Mouse (Mus musculus) MEL (cell line): ENCODE measurements around the gene Pard6a. TPM values are rescaled to one million over a fixed set of nuclear protein-coding genes. Genes with fewer than 3 reads are reported as not detected.

Experiments
- DNase-seq: peaks from one replicate; pipeline ENCODE4 v3.0.0; 2011; ENCODE audit warnings: low read depth, low spot score
- H3K27ac ChIP-seq: 2 replicates; pipeline ENCODE4 v1.5.1; 2012; ENCODE audit warnings: low read depth, mild to moderate bottlenecking, control low read depth, low read length, moderate library complexity; ENCODE audit not compliant: control insufficient read depth
- H3K27me3 ChIP-seq, 2 experiments: fragments of 150-350 bp in 1 of 2; sonication (generic) in 1 of 2; 2 replicates each; pipeline ENCODE4 v1.6.1; 2012; ENCODE audit warnings: low read length in 2 of 2, mild to moderate bottlenecking in 2 of 2, improper control_type of control experiment in 1 of 2, moderate library complexity in 1 of 2; ENCODE audit not compliant: insufficient read depth in 2 of 2, control insufficient read depth in 1 of 2
- H3K36me3 ChIP-seq, 2 experiments: 2 replicates each; pipeline ENCODE4 v1.6.1; 2012 to 2014; ENCODE audit warnings: low read length in 2 of 2, improper control_type of control experiment in 1 of 2, inconsistent platforms in 1 of 2, mild to moderate bottlenecking in 1 of 2; ENCODE audit not compliant: insufficient read depth in 2 of 2, control insufficient read depth in 1 of 2
- H3K4me1 ChIP-seq, 2 experiments: fragments of 150-350 bp in 1 of 2; sonication (generic) in 1 of 2; 2 replicates each; pipeline ENCODE4 v1.6.1; 2012; ENCODE audit warnings: low read length in 2 of 2, improper control_type of control experiment in 1 of 2, mild to moderate bottlenecking in 1 of 2; ENCODE audit not compliant: insufficient read depth in 2 of 2, control insufficient read depth in 1 of 2
- H3K4me3 ChIP-seq, 2 experiments: fragments of 150-350 bp in 1 of 2; sonication (generic) in 1 of 2; 2 replicates each; pipeline ENCODE4 v1.5.1; 2012; ENCODE audit warnings: low read depth in 2 of 2, low read length in 2 of 2, mild to moderate bottlenecking in 2 of 2, moderate library complexity in 2 of 2, control low read depth in 1 of 2, improper control_type of control experiment in 1 of 2; ENCODE audit not compliant: control insufficient read depth in 1 of 2, insufficient read depth in 1 of 2
- H3K79me2 ChIP-seq: 2 replicates; pipeline ENCODE4 v1.6.1; 2012; ENCODE audit warnings: mild to moderate bottlenecking, low read length, moderate library complexity; ENCODE audit not compliant: control insufficient read depth, poor library complexity, insufficient read depth
- H3K9ac ChIP-seq: 2 replicates; pipeline ENCODE4 v1.6.1; 2012; ENCODE audit warnings: low read depth, mild to moderate bottlenecking, control low read depth, low read length, moderate library complexity; ENCODE audit not compliant: control insufficient read depth, poor library complexity, severe bottlenecking
- H3K9me3 ChIP-seq: fragments of 150-350 bp; sonication (generic); replicated peaks from 2 replicates; pipeline ENCODE4 v1.6.1; 2012; ENCODE audit warnings: mild to moderate bottlenecking, low read length, improper control_type of control experiment, moderate library complexity; ENCODE audit not compliant: insufficient read depth
- CHD2 ChIP-seq: IDR thresholded peaks from 2 replicates; pipeline ENCODE4 v1.6.1; 2011; ENCODE audit warnings: low read length, improper control_type of control experiment
- CTCF ChIP-seq, 3 experiments: IDR thresholded peaks in 2 of 3; conservative IDR thresholded peaks in 1 of 3; 2 replicates each; pipeline ENCODE4 v1.5.1; 2011 to 2012; ENCODE audit warnings: low read length in 3 of 3, low read depth in 2 of 3, mild to moderate bottlenecking in 2 of 3, improper control_type of control experiment in 1 of 3, inconsistent platforms in 1 of 3, mixed read lengths in 1 of 3, moderate library complexity in 1 of 3; ENCODE audit not compliant: control insufficient read depth in 1 of 3, insufficient read depth in 1 of 3, poor library complexity in 1 of 3, severe bottlenecking in 1 of 3
- EP300 ChIP-seq, 2 experiments: IDR thresholded peaks; 2 replicates each; pipeline ENCODE4 v1.6.1; 2011; ENCODE audit warnings: improper control_type of control experiment in 2 of 2, low read length in 2 of 2, low read depth in 1 of 2, mild to moderate bottlenecking in 1 of 2
- GATA1 ChIP-seq: IDR thresholded peaks from 2 replicates; pipeline ENCODE4 v1.6.1; 2011; ENCODE audit warnings: low read depth, low read length, improper control_type of control experiment
- MAX ChIP-seq: IDR thresholded peaks from 2 replicates; pipeline ENCODE4 v1.6.1; 2011; ENCODE audit warnings: low read length, improper control_type of control experiment
- MXI1 ChIP-seq: IDR thresholded peaks from 2 replicates; pipeline ENCODE4 v1.6.1; 2011; ENCODE audit warnings: mild to moderate bottlenecking, low read depth, low read length, improper control_type of control experiment
- MYC ChIP-seq: IDR thresholded peaks from 2 replicates; pipeline ENCODE4 v1.6.1; 2011; ENCODE audit warnings: low read depth, mild to moderate bottlenecking, low read length, improper control_type of control experiment, moderate library complexity
- NELFE ChIP-seq: IDR thresholded peaks from 2 replicates; pipeline ENCODE4 v1.6.1; 2011; ENCODE audit warnings: low read depth, low read length, improper control_type of control experiment
- NRF1 ChIP-seq: IDR thresholded peaks from 2 replicates; pipeline ENCODE4 v1.6.1; 2014; ENCODE audit warnings: low read depth, mild to moderate bottlenecking, inconsistent platforms, low read length, improper control_type of control experiment, moderate library complexity; ENCODE audit not compliant: poor library complexity, insufficient read depth, severe bottlenecking
- SIN3A ChIP-seq: IDR thresholded peaks from 2 replicates; pipeline ENCODE4 v1.6.1; 2012; ENCODE audit warnings: low read length, improper control_type of control experiment, inconsistent platforms
- TCF12 ChIP-seq: IDR thresholded peaks from 2 replicates; pipeline ENCODE4 v1.6.1; 2014; ENCODE audit warnings: low read depth, mild to moderate bottlenecking, inconsistent platforms, low read length, improper control_type of control experiment, moderate library complexity
- USF1 ChIP-seq: IDR thresholded peaks from 2 replicates; pipeline ENCODE4 v1.6.1; 2014; ENCODE audit warnings: low read depth, mild to moderate bottlenecking, inconsistent platforms, low read length, improper control_type of control experiment, moderate library complexity
- polyA plus RNA-seq, 2 experiments: library from polyadenylated mRNA; stranded (reverse) in 1 of 2; unstranded in 1 of 2; fragments of >175 nt in 1 of 2; fragments of >200 nt in 1 of 2; gene quantifications; 2 replicates each; pipeline versions ENCODE4 v1.2.1 to v1.2.4; 2012; ENCODE audit warnings: low replicate concordance in 2 of 2, low read depth in 1 of 2; ENCODE audit not compliant: insufficient read length in 2 of 2, insufficient read depth in 1 of 2, missing spikeins in 1 of 2
- total RNA-seq: library from RNA; depleted of rRNA; stranded (reverse); fragments of 300-350 nt; gene quantifications from 2 replicates; pipeline ENCODE4 v1.2.3, GENCODE M21; 2012

The Pard6a gene
- total and polyA plus RNA-seq, 3 experiments: 12.3 to 20.5 TPM; not detected in 1

- no peak overlapping the region for H3K4me3 ChIP-seq
- TF ChIP-seq USF1: no peak
- TF ChIP-seq MAX: no peak
- no peak for TF ChIP-seq NELFE
- TF ChIP-seq TCF12: no peak
- no peak for TF ChIP-seq EP300 (IDR thresholded peaks at IDR 0.05; ENCODE audit: low read depth in 1 of 2, low read length in 2 of 2)
- no peak for TF ChIP-seq NRF1
- no peak for TF ChIP-seq MXI1
- H3K27ac ChIP-seq: no peak overlapping the region
- DNase-seq: no peak
- H3K36me3 ChIP-seq: no peaks in the 10 kb centered on the region; a peak in 1 of 4 replicates
- no peaks in the 10 kb centered on the region for H3K4me1 ChIP-seq
- no peaks in the 10 kb centered on the region for H3K27me3 ChIP-seq
- H3K9ac ChIP-seq: no peak overlapping the region
- H3K79me2 ChIP-seq: no peaks in the 10 kb centered on the region
- no peaks in the 10 kb centered on the region for H3K9me3 ChIP-seq
Measured at GRCm38 (mm10) chr8:105690978-105691377, 10.0 kb upstream of the Pard6a start.

GRCm38 (mm10) chr8:105692449-105693182 is 8.3 kb upstream of the Pard6a start:
- no peak overlapping the region for H3K27ac ChIP-seq
- H3K4me1 ChIP-seq: no peaks in the 10 kb centered on the region
- no peak for DNase-seq
- no peak overlapping the region for H3K9ac ChIP-seq
- no peak for TF ChIP-seq USF1
- no peak for TF ChIP-seq NELFE
- no peak for TF ChIP-seq GATA1
- no peaks in the 10 kb centered on the region for H3K9me3 ChIP-seq
- H3K4me3 ChIP-seq: no peak overlapping the region
- no peaks in the 10 kb centered on the region; a peak in 1 of 4 replicates for H3K36me3 ChIP-seq
- H3K27me3 ChIP-seq: no peaks in the 10 kb centered on the region
- no peaks in the 10 kb centered on the region for H3K79me2 ChIP-seq

GRCm38 (mm10) chr8:105693648-105694047 is 7.3 kb upstream of the Pard6a start:
- Histone ChIP-seq H3K36me3 (no peaks in the 10 kb centered on the region; a peak in 1 of 4 replicates), H3K9me3 (no peaks in the 10 kb centered on the region), H3K79me2 (no peaks in the 10 kb centered on the region), H3K4me1 (no peaks in the 10 kb centered on the region), H3K27ac (no peak overlapping the region), H3K27me3 (no peaks in the 10 kb centered on the region), H3K4me3 (no peak overlapping the region), H3K9ac (no peak overlapping the region)
- no peak for TF ChIP-seq MYC
- peak; percentile 67 for TF ChIP-seq MXI1
- TF ChIP-seq NRF1: peak; percentile 51; the same call in 1 of the 2 replicates
- TF ChIP-seq CHD2: no peak
- no peak for TF ChIP-seq CTCF (IDR thresholded peaks at IDR 0.05 in 2 of 3, conservative IDR thresholded peaks at IDR 0.05 in 1 of 3; ENCODE audit: control insufficient read depth in 1 of 3, insufficient read depth in 1 of 3, low read depth in 2 of 3, low read length in 3 of 3, poor library complexity in 1 of 3, severe bottlenecking in 1 of 3)
- peak; percentile 87 for TF ChIP-seq SIN3A
- DNase-seq: peak; percentile 42
